Mouse (Mus musculus) cortical plate, adult 2 months (tissue): ENCODE measurements at regions not wholly inside any gene's neighbourhood (a gene's known extent, or its start where the extent isn't known, plus 50 kb on each side); places are given as distances from the start of the nearest gene placed in this dataset.

Experiments used
- CTCF ChIP-seq: fragments of 200-500 bp; IDR thresholded peaks from 2 replicates; pipeline ENCODE4 v1.5.1; 2011; ENCODE audit warnings: mild to moderate bottlenecking, control low read depth, low read length; ENCODE audit not compliant: insufficient read depth; ENCODE audit errors: extremely low read depth
- POLR2A ChIP-seq: fragments of 200-500 bp; IDR thresholded peaks from 2 replicates; pipeline ENCODE4 v1.6.1; 2011; ENCODE audit warnings: mild to moderate bottlenecking, low read length, control low read depth; ENCODE audit not compliant: insufficient read depth; ENCODE audit errors: extremely low read depth

DNA sequence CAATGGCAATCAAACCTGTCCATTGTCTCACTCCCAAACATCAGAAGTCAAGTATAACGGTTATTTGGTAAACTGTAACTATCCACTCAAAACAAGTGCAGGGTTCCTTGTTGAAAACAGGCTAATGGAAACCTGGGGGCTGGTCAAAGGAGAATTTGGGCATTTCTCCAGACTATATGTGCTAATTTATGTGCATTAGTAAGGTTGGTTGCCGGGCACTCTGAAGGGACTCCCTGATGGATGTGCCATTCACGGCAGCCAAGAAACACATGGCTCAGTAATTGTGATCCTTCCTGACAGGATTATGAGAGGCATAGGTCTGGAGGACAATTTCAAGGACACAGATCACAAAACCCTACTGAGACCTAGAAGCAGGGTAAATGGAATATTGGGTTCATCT lies 295.5 kb upstream of the Ubash3b start:
- TF ChIP-seq CTCF (no peak), POLR2A (no peak)
